Mouse (Mus musculus) erythroblast, adult 5-6 weeks (primary cell): ENCODE results near the gene Vrk2. TPM values are rescaled to one million over a fixed set of nuclear protein-coding genes. Genes with fewer than 3 reads are reported as not detected.

Experiments used
- ATAC-seq: replicated peaks from 2 replicates; pipeline ENCODE4 v1.8.0; 2016; ENCODE audit warnings: moderate number of reproducible peaks, mild to moderate bottlenecking, moderate TSS enrichment, inconsistent platforms; ENCODE audit not compliant: poor library complexity, low FRiP score, severe bottlenecking
- total RNA-seq, 2 experiments: library from RNA; stranded (forward) in 1 of 2; stranded (reverse) in 1 of 2; fragments of 150-400 nt in 1 of 2; fragments of 200-764, 138-1000 nt in 1 of 2; gene quantifications; 2 replicates each; pipeline versions ENCODE4 v1.2.3 to v1.2.4; 2015 to 2017; ENCODE audit warnings: low replicate concordance in 2 of 2

Vrk2 gene
- total RNA-seq, 2 experiments from 2014 or later: 39.0 to 52.9 TPM

GRCm38 (mm10) chr11:26585409-26586366 lies 8.1 kb downstream of the Vrk2 start:
- ATAC-seq: no peak

GRCm38 (mm10) chr11:26551551-26551950 lies 42.2 kb downstream of the Vrk2 start:
- peak; percentile 74 for ATAC-seq

GRCm38 (mm10) chr11:26537816-26538215 lies 56.0 kb downstream of the Vrk2 start:
- ATAC-seq: no peak

GRCm38 (mm10) chr11:26533828-26534119 lies 60.0 kb downstream of the Vrk2 start:
- peak; percentile 92 for ATAC-seq

DNA sequence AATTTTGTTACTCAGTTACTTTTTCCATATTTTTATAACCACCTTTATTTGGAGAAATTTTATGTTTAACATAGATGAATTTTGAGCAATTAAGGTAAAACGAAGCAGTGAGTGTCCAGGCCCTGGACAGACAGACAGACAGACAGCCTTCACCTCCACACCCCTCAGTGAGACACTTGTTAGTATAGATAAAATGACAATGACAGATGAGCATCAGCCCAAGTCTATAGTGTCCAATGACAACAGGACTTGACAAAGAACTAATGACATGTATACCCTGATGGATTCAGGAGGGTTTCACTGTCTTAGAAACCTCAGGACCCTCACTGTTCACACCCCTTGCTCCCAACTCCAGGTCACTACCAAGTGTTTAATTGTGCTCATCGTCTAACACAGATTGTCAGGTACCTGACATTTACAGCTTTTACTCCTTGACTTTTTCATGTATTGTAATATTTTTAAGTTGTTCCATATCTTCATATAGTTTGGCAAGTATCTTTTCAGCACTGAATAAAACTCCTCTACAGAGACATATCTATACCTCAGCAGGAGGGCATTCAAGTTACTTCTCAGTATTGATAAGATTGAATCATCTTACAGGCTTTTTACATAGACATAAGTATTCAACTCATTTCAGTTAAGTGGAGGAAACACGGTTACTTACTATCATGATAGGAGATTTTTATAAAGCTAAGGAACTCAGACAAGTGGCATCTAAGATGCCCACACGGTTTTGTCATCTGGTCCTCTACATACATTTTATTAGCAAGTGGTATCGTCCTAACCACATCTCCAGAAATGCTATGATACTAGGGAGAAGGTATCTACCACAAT lies 60.6 kb downstream of the Vrk2 start:
- ATAC-seq: peak; percentile 53

- no peak for ATAC-seq
Observed at GRCm38 (mm10) chr11:26526861-26527260, 66.9 kb downstream of the Vrk2 start.

DNA sequence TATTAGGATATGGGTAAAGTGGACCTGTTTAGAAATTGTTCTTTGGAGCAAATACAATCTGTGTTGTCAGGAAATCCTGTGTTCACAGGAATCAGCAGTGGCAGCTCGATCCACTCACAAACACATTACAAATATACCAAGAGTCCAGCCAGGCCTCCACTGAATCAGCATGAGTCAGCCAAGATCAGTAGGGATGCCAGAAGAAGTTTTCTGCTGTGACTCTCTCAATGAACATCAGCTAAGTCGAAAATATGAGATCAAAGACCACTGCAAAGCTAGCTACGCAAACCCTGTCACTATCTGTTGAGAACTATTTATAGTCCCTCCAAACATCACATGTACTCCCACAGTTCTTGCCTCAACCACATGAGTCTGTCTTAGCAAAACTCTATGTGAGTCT lies 74.8 kb downstream of the Vrk2 start:
- ATAC-seq: peak; percentile 73; the same call in 1 of the 2 replicates

GRCm38 (mm10) chr11:26516086-26516485 lies 77.7 kb downstream of the Vrk2 start:
- ATAC-seq: no peak

DNA sequence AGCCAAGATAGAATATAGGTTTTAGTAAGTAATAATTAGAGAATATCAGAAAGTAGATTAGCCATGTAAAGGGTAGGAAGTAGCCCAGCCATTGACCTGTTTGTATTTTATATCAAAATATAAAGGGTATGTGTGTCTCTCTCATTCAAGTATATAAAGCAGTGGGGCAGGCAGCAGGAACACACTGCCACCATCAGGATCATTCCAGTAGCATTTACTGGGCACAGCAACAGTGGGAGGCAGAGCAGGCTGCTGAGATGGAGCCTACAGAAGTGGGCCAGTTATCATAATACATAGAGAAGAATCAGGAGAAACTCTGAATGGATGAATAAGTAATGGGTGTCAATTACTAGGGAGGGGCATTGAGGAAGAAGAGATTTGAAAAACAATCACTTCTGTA lies 80.1 kb downstream of the Vrk2 start:
- ATAC-seq: no peak

- ATAC-seq: no peak
Observed at GRCm38 (mm10) chr11:26495951-26496350, 97.8 kb downstream of the Vrk2 start.

DNA sequence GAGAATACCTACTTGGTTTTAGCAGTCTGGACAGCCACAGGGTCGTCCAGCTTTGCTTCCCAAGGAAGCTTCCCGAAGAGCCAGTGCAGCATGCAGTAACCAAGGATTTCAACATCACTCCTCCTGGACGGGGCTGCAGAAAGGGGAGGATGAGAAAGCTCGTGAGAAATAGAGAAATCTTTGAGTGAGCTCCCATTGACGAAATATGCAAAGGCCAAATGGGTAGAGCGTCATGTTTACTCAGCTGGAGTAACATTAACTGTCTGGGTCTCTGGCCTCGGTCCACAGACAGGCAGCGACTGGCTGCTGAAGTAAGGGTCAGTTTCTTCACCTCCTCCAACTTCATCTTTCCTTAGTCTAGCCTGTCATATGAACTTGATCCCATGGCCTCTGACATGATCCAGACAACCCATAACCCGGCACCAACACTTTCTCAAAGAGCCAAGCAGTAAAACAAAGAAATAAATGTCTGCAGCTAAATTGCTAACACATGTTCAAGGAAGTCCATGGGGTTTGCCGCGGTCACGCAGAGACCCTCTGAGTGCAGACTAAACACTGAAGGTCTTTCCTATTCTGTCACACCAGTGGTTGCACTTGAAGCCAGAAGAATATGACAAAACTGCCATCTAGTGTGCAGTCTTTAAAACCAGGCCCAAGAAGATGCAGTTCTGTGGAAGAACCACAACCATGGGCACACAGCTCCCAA lies 103.9 kb downstream of the Vrk2 start:
- no peak for ATAC-seq

DNA sequence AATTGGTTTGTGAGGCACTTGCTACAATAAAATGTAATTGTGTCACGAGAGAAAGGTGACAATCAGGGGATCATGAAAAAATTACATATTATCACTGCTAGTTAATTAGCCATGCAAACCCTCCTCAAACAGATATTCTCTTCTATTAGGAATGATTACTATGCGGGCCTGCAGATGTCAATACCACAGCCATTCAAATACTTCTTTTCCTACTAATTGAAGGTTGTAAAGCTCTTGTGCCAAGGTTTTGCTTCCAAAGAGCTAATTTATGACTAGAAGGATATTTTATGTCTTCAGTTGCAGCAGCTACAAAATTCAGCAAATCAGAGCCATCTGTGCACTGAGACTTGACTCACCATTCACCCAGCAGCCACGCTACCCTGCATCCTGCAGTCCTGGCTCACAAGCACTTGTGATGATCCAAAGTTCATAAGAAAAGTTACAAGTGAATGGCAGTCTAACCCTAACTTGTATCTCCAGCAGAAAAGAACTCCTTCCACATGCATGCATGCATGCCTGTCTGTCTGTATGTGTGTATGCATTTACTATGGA lies 112.0 kb downstream of the Vrk2 start:
- no peak for ATAC-seq

DNA sequence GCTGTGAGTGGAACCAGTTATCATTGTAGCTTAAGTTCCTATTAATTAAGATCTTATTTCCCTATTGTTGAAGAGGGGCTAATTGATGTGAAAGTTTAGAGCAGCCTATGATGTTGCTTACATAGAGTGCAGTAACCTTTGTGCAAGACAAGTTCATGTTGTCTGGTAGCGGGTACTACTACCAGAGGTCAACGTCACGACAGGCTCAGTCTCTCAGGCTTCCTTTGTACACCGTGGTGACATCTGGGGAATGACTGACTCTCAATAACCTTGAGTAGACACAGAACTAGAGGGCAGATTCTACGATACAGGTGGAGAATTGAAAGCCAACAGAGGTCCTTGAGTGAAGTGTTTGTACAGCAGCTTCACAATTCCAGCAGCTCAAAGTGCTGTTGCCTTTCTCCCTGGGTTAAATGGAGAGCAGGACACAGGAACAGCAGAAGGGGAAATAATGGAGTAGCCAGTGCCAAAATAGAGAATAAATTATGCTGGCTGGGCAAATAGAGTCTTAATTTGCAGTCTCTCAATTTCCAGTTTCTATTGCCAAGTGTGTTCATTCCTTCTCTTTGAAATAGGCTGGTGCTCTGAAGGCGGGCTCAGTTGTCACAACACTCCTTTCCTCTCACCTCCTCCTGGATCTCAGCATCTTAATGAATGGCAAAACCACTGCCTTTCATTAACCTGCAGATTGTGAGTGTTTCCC lies 116.6 kb downstream of the Vrk2 start:
- no peak for ATAC-seq

DNA sequence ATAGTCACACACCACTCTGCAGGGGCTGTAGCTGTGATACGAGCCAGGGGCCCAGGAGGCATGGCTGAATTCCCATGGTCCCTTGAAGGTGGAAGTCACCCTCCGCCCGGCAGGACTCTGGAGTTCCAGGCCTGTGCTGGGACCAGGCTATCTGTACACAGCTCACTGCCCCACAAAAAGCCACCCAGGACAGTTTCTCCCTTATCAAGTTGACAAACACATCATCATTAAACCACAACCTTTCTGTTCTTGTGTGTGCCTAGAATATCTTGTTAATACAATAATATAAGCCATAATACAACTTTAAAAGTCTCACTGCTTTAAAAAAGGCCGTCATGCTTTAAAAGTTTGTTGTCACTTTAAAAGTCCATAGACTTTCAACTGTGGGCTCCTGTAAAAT lies 139.7 kb downstream of the Vrk2 start:
- ATAC-seq: no peak

DNA sequence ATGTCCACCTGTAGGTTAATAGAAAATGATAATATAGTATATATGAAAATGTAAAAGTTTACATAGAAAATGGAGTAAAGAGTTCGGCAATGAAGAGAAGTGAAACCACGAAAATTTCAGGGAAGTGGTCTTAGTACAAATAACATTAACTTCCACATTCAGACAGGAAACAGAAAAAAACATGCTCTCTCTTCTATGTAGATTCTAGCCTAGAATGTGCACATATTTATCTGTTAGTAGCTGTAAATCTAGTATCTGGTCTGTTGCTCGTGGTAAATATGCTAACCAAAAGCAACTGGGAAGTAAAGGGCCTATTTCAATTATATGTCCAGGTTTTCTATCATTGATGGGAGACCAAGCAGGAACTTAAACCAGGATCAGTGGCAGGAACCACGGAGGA lies 141.1 kb downstream of the Vrk2 start:
- no peak for ATAC-seq

- ATAC-seq: peak; percentile 59
Observed at GRCm38 (mm10) chr11:26451228-26451627, 142.6 kb downstream of the Vrk2 start.

GRCm38 (mm10) chr11:26450636-26451035 lies 143.2 kb downstream of the Vrk2 start:
- no peak for ATAC-seq

- ATAC-seq: peak; percentile 87
Observed at GRCm38 (mm10) chr11:26449789-26450188, 144.0 kb downstream of the Vrk2 start.

DNA sequence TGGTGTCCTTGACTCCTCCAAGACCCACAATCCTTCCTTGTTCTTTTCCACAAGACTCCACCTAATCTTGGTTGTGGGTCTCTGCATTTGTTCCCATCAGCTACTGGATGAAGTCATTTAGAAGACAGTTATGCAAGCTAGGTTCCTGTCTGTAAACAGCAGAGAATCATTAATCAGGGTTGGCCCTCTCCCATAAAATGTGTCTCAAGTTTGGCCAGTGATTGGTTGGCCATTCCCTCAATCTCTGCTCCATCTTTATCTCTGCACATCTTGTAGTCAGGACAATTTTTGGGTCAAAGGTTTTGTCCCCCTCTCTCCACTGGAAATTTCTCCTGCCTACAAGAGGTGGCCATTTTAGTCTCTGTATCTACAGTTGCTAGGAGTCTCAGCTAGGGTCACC lies 149.4 kb downstream of the Vrk2 start:
- no peak for ATAC-seq
